Mouse (Mus musculus) E14TG2a.4 (cell line): ENCODE measurements at regions not wholly inside any gene's neighbourhood (a gene's known extent, or its start where the extent isn't known, plus 50 kb on each side); places are given as distances from the start of the nearest gene placed in this dataset.

Source experiments
- H3K27me3 ChIP-seq: 2 replicates; pipeline ENCODE4 v1.6.1; 2014; ENCODE audit warnings: low read length, control low read depth; ENCODE audit not compliant: insufficient read depth
- H3K36me3 ChIP-seq: 2 replicates; pipeline ENCODE4 v1.6.1; 2014; ENCODE audit warnings: low read length, control low read depth; ENCODE audit not compliant: insufficient read depth
- H3K4me1 ChIP-seq: replicated peaks from 2 replicates; pipeline ENCODE4 v1.6.1; 2014; ENCODE audit warnings: low read depth, low read length, control low read depth
- H3K4me3 ChIP-seq: replicated peaks from 2 replicates; pipeline ENCODE4 v1.5.1; 2014; ENCODE audit warnings: mild to moderate bottlenecking, low read length
- H3K9me3 ChIP-seq: 2 replicates; pipeline ENCODE4 v1.6.1; 2014; ENCODE audit warnings: low read length, control low read depth
- CTCF ChIP-seq: conservative IDR thresholded peaks from 2 replicates; pipeline ENCODE4 v1.5.1; 2014; ENCODE audit warnings: low read length
- NANOG ChIP-seq: IDR thresholded peaks from 2 replicates; pipeline ENCODE4 v1.6.1; 2014; ENCODE audit warnings: borderline replicate concordance, low read length, mixed read lengths
- POU5F1 ChIP-seq: IDR thresholded peaks from 2 replicates; pipeline ENCODE4 v1.6.1; 2014; ENCODE audit warnings: low read length, borderline replicate concordance

GRCm38 (mm10) chr12:96615134-96615533 is 923.1 kb downstream of the Flrt2 start:
- Histone ChIP-seq H3K27me3 (no peaks in the 10 kb centered on the region), H3K4me1 (peaks cover 9% of the 10 kb centered on the region), H3K9me3 (no peaks in the 10 kb centered on the region), H3K36me3 (no peaks in the 10 kb centered on the region), H3K4me3 (no peak overlapping the region)
- TF ChIP-seq CTCF (no peak), POU5F1 (no peak), NANOG (no peak)

GRCm38 (mm10) chr12:96615850-96616249 is 923.8 kb downstream of the Flrt2 start:
- no peaks in the 10 kb centered on the region for H3K9me3 ChIP-seq
- H3K27me3 ChIP-seq, result no peaks in the 10 kb centered on the region
- H3K4me1 ChIP-seq, result peaks cover 9% of the 10 kb centered on the region
- no peaks in the 10 kb centered on the region for H3K36me3 ChIP-seq
- H3K4me3 ChIP-seq, result no peak overlapping the region
- TF ChIP-seq POU5F1, result no peak
- no peak for TF ChIP-seq CTCF

GRCm38 (mm10) chr12:96617226-96617625 is 925.2 kb downstream of the Flrt2 start:
- H3K9me3 ChIP-seq, result no peaks in the 10 kb centered on the region
- H3K4me3 ChIP-seq, result no peak overlapping the region
- no peak for TF ChIP-seq CTCF
- 0 out of 2 replicates have a peak, but pooled peaks have one; percentile 5 for TF ChIP-seq NANOG
- no peak for TF ChIP-seq POU5F1
- H3K4me1 ChIP-seq, result peaks cover 9% of the 10 kb centered on the region
- no peaks in the 10 kb centered on the region for H3K36me3 ChIP-seq
- H3K27me3 ChIP-seq, result no peaks in the 10 kb centered on the region
